Comparison of ENCODE assay signal across 11 mouse cellular contexts in genomic region chr12:85974030-85974429, GRCm38 (mm10).
DNase-seq lines count a peak whose midpoint lies in the region; ATAC-seq and TF ChIP-seq lines count a peak whose summit lies in the region.
"Had no signal": no experiment of that assay in that cellular context is flagged by ENCODE, and none has a peak within 500 bp of the region (broad histone marks: within the 10 kb centered on the region; RNA-seq: fewer than 3 reads in every experiment).

No protein-coding gene starts in this region.

- H3K36me3 ChIP-seq in forebrain, embryonic 14.5 days (ENCODE audit: control insufficient read depth, insufficient read depth, low read length): no peaks in the 10 kb centered on the region
- H3K36me3 ChIP-seq: hindbrain, embryonic 15.5 days had no signal

- no peaks in the 10 kb centered on the region for H3K27me3 ChIP-seq in forebrain, embryonic 14.5 days (replicated peaks; ENCODE audit: control insufficient read depth, insufficient read depth, low read length)
- H3K27me3 ChIP-seq: hindbrain, embryonic 15.5 days had no signal

- 57% methylated on average over 4 of the region's 4 CpGs for WGBS in forebrain, embryonic 14.5 days

- no peak overlapping the region for H3K4me2 ChIP-seq in forebrain, embryonic 14.5 days (ENCODE audit: low read length)
- H3K4me2 ChIP-seq: hindbrain, embryonic 15.5 days had no signal

- ATAC-seq in forebrain, embryonic 14.5 days: no peak
- ATAC-seq in megakaryocyte progenitor cell, adult 5-6 weeks (replicated peaks; ENCODE audit: poor library complexity): no peak

- peak overlapping the region; percentile 80 for H3K27ac ChIP-seq in gastrocnemius, adult 2 months
- no peak overlapping the region for H3K27ac ChIP-seq in forebrain, embryonic 14.5 days (ENCODE audit: low read depth, low read length)
- H3K27ac ChIP-seq: hindbrain, embryonic 15.5 days had no signal

- peak; percentile 40 for DNase-seq in kidney, postnatal 10 days
- no peak for DNase-seq in kidney, adult 9 months
- DNase-seq in adipocyte (ENCODE audit: low spot score): peak; percentile 74
- peak; percentile 71 for DNase-seq in gastrocnemius, adult 2 months
- DNase-seq in kidney, postnatal 4 days: peak; percentile 46 to 54
- DNase-seq in forebrain, embryonic 14.5 days (ENCODE audit: low spot score): no peak
- no peak for DNase-seq in B cell, adult 2 months
- DNase-seq: thymus, postnatal 14 days had no signal

- H3K9ac ChIP-seq in forebrain, embryonic 14.5 days (ENCODE audit: low read length): no peak overlapping the region
- H3K9ac ChIP-seq: hindbrain, embryonic 15.5 days had no signal

- H3K9me3 ChIP-seq in forebrain, embryonic 14.5 days (replicated peaks; ENCODE audit: control insufficient read depth, low read length): no peaks in the 10 kb centered on the region
- H3K9me3 ChIP-seq: G1E; hindbrain, embryonic 15.5 days had no signal

- peak overlapping the region; percentile 11; the same call in 1 of the 2 replicates for H3K4me3 ChIP-seq in gastrocnemius, adult 2 months
- H3K4me3 ChIP-seq in forebrain, embryonic 14.5 days (ENCODE audit: low read depth, low read length): no peak overlapping the region
- H3K4me3 ChIP-seq: hindbrain, embryonic 15.5 days had no signal

- H3K4me1 ChIP-seq in forebrain, embryonic 14.5 days (ENCODE audit: control insufficient read depth, insufficient read depth, low read length): no peaks in the 10 kb centered on the region

- TF ChIP-seq CTCF in gastrocnemius, adult 2 months (IDR thresholded peaks at IDR 0.05): no peak

- intact Hi-C loops in gastrocnemius, adult 2 months (cut with DNase I): loop anchor here (5.0 kb wide), 1 partner anchor 53 kb away; no protein-coding TSS in a partner anchor

Comparison
In these comparisons a context has a peak if more than half of its experiments do, and no peak if none do; other contexts are left out.
1. DNase-seq: peak in kidney, postnatal 10 days (single experiment), adipocyte (single experiment), gastrocnemius, adult 2 months (single experiment) and kidney, postnatal 4 days (2 of 2); none in kidney, adult 9 months (single experiment), forebrain, embryonic 14.5 days (single experiment) and B cell, adult 2 months (0 of 2).